Mouse (Mus musculus): ENCODE results near the gene Card14. TPM values are rescaled to one million over a fixed set of nuclear protein-coding genes. Genes with fewer than 3 reads are reported as not detected.
A peak's percentile ranks its signal among the peaks of the same experiment; 100 is the strongest.

Gene Card14
- polyA plus RNA-seq, 1 experiment from 2014 or later = 0.30 TPM

GRCm38 (mm10) chr11:119352113-119352512, 44.5 kb downstream of the Card14 start:
- WGBS = 75% methylated on average over 7 of the region's 7 CpGs
- Histone ChIP-seq H3K36me3 (peaks cover 9% of the 10 kb centered on the region; the same call in 1 of the 2 replicates), H3K4me1 (peaks cover 31% of the 10 kb centered on the region), H3K27me3 (ENCODE audit: low read depth, poor library complexity, severe bottlenecking) (0 out of 2 replicates have a peak, but pooled peaks cover 14% of the 10 kb centered on the region), H3K9me3 (replicated peaks) (no peaks in the 10 kb centered on the region), H3K27ac (no peak overlapping the region), H3K4me3 (no peak overlapping the region)
- no peak for DNase-seq (ENCODE audit: low spot score)

GRCm38 (mm10) chr11:119353946-119354345, 46.4 kb downstream of the Card14 start:
- no peak for DNase-seq (ENCODE audit: low spot score)
- peaks cover 31% of the 10 kb centered on the region for H3K4me1 ChIP-seq
- H3K36me3 ChIP-seq = peaks cover 16% of the 10 kb centered on the region
- H3K9me3 ChIP-seq (replicated peaks) = no peaks in the 10 kb centered on the region
- H3K27me3 ChIP-seq (ENCODE audit: low read depth, poor library complexity, severe bottlenecking) = 0 out of 2 replicates have a peak, but pooled peaks cover 14% of the 10 kb centered on the region
- H3K4me3 ChIP-seq = no peak overlapping the region
- H3K27ac ChIP-seq = no peak overlapping the region
- 86% methylated on average over 4 of the region's 4 CpGs for WGBS

- Histone ChIP-seq H3K4me1 (peaks cover 31% of the 10 kb centered on the region), H3K36me3 (peaks cover 25% of the 10 kb centered on the region), H3K27me3 (ENCODE audit: low read depth, poor library complexity, severe bottlenecking) (0 out of 2 replicates have a peak, but pooled peaks cover 14% of the 10 kb centered on the region), H3K9me3 (replicated peaks) (no peaks in the 10 kb centered on the region), H3K4me3 (peak overlapping the region; percentile 85), H3K27ac (peak overlapping the region; percentile 89)
- 7% methylated on average over 23 of the region's 23 CpGs for WGBS
- no peak for DNase-seq (ENCODE audit: low spot score)
Observed at GRCm38 (mm10) chr11:119354798-119355442, 47.4 kb downstream of the Card14 start.

GRCm38 (mm10) chr11:119355443-119356385, 48.1 kb downstream of the Card14 start, which contains the start of the genes Sgsh and Slc26a11:
Gene Sgsh, minus strand, starts transcription at chr11:119355536.
Gene Slc26a11, plus strand, starts transcription at chr11:119355557.
- WGBS = under 1% methylated on average over 40 of the region's 40 CpGs
- H3K4me1 ChIP-seq = peaks cover 31% of the 10 kb centered on the region
- peak; percentile 93 for DNase-seq (ENCODE audit: low spot score)
- H3K36me3 ChIP-seq = peaks cover 27% of the 10 kb centered on the region
- peak within 1 kb of the TSS; percentile 89 for H3K27ac ChIP-seq
- H3K4me3 ChIP-seq = peak within 1 kb of the TSS; percentile 85
- 0 out of 2 replicates have a peak, but pooled peaks cover 14% of the 10 kb centered on the region for H3K27me3 ChIP-seq (ENCODE audit: low read depth, poor library complexity, severe bottlenecking)
- H3K9me3 ChIP-seq (replicated peaks) = no peaks in the 10 kb centered on the region

GRCm38 (mm10) chr11:119359089-119359488, 51.5 kb downstream of the Card14 start:
- no peak overlapping the region for H3K27ac ChIP-seq
- H3K27me3 ChIP-seq (ENCODE audit: low read depth, poor library complexity, severe bottlenecking) = 0 out of 2 replicates have a peak, but pooled peaks cover 1% of the 10 kb centered on the region
- no peaks in the 10 kb centered on the region for H3K9me3 ChIP-seq (replicated peaks)
- no peak overlapping the region for H3K4me3 ChIP-seq
- 94% methylated on average over 10 of the region's 10 CpGs for WGBS
- DNase-seq (ENCODE audit: low spot score) = no peak
- peaks cover 39% of the 10 kb centered on the region for H3K36me3 ChIP-seq
- H3K4me1 ChIP-seq = peaks cover 43% of the 10 kb centered on the region

GRCm38 (mm10) chr11:119362769-119363533, 55.4 kb downstream of the Card14 start:
- peaks cover 62% of the 10 kb centered on the region for H3K36me3 ChIP-seq
- H3K27ac ChIP-seq = 0 out of 2 replicates have a peak overlapping the region, but pooled peaks have one; percentile 3

GRCm38 (mm10) chr11:119363534-119364145, 56.1 kb downstream of the Card14 start:
- Histone ChIP-seq H3K9me3 (replicated peaks) (no peaks in the 10 kb centered on the region), H3K36me3 (peaks cover 63% of the 10 kb centered on the region), H3K27ac (0 out of 2 replicates have a peak overlapping the region, but pooled peaks have one; percentile 3), H3K4me3 (no peak overlapping the region), H3K27me3 (ENCODE audit: low read depth, poor library complexity, severe bottlenecking) (no peaks in the 10 kb centered on the region), H3K4me1 (peaks cover 15% of the 10 kb centered on the region)
- DNase-seq (ENCODE audit: low spot score) = peak; percentile 84
- WGBS = 36% methylated on average over 11 of the region's 11 CpGs

More at GRCm38 (mm10) chr11:119362769-119363533, 55.4 kb downstream of the Card14 start:
- Histone ChIP-seq H3K4me3 (no peak overlapping the region), H3K4me1 (peaks cover 15% of the 10 kb centered on the region), H3K9me3 (replicated peaks) (no peaks in the 10 kb centered on the region), H3K27me3 (ENCODE audit: low read depth, poor library complexity, severe bottlenecking) (no peaks in the 10 kb centered on the region)
- whole genome bisulfite sequencing = 38% methylated on average over 11 of the region's 11 CpGs
- DNase-seq (ENCODE audit: low spot score) = no peak

GRCm38 (mm10) chr11:119375425-119375824, 67.9 kb downstream of the Card14 start:
- 85% methylated on average over 6 of the region's 6 CpGs for WGBS
- DNase-seq (ENCODE audit: low spot score) = no peak
- H3K9me3 ChIP-seq (replicated peaks) = no peaks in the 10 kb centered on the region
- peaks cover 43% of the 10 kb centered on the region for H3K36me3 ChIP-seq
- H3K4me3 ChIP-seq = no peak overlapping the region
- H3K27ac ChIP-seq = no peak overlapping the region
- H3K27me3 ChIP-seq (ENCODE audit: low read depth, poor library complexity, severe bottlenecking) = no peaks in the 10 kb centered on the region
- peaks cover 11% of the 10 kb centered on the region for H3K4me1 ChIP-seq

GRCm38 (mm10) chr11:119377326-119377725, 69.8 kb downstream of the Card14 start:
- no peaks in the 10 kb centered on the region for H3K9me3 ChIP-seq (replicated peaks)
- no peak for DNase-seq (ENCODE audit: low spot score)
- peaks cover 50% of the 10 kb centered on the region for H3K36me3 ChIP-seq
- WGBS = 92% methylated on average over 11 of the region's 11 CpGs
- H3K4me3 ChIP-seq = no peak overlapping the region
- no peak overlapping the region for H3K27ac ChIP-seq
- peaks cover 11% of the 10 kb centered on the region for H3K4me1 ChIP-seq
- no peaks in the 10 kb centered on the region for H3K27me3 ChIP-seq (ENCODE audit: low read depth, poor library complexity, severe bottlenecking)

GRCm38 (mm10) chr11:119378551-119378950, 71.0 kb downstream of the Card14 start:
- Histone ChIP-seq H3K4me3 (no peak overlapping the region), H3K4me1 (peaks cover 10% of the 10 kb centered on the region), H3K27ac (no peak overlapping the region), H3K36me3 (peaks cover 50% of the 10 kb centered on the region), H3K9me3 (replicated peaks) (no peaks in the 10 kb centered on the region), H3K27me3 (ENCODE audit: low read depth, poor library complexity, severe bottlenecking) (no peaks in the 10 kb centered on the region)
- DNase-seq (ENCODE audit: low spot score) = no peak
- WGBS = 98% methylated on average over 1 of the region's 1 CpGs

- DNase-seq (ENCODE audit: low spot score) = no peak
- Histone ChIP-seq H3K27me3 (ENCODE audit: low read depth, poor library complexity, severe bottlenecking) (no peaks in the 10 kb centered on the region), H3K9me3 (replicated peaks) (no peaks in the 10 kb centered on the region), H3K36me3 (peaks cover 44% of the 10 kb centered on the region), H3K4me3 (no peak overlapping the region), H3K4me1 (no peaks in the 10 kb centered on the region), H3K27ac (no peak overlapping the region)
- 82% methylated on average over 9 of the region's 9 CpGs for WGBS
Observed at GRCm38 (mm10) chr11:119381631-119382337, 74.2 kb downstream of the Card14 start.

Data from limb, embryonic 10.5 days (tissue).